Mouse (Mus musculus): Measurements from ENCODE around the gene Lbr.
"Not testable (repeated sequence)": the region's sequence is repeated elsewhere in the genome, so short reads cannot be mapped to it uniquely, and the experiment has no call there.

The Lbr gene

DNA sequence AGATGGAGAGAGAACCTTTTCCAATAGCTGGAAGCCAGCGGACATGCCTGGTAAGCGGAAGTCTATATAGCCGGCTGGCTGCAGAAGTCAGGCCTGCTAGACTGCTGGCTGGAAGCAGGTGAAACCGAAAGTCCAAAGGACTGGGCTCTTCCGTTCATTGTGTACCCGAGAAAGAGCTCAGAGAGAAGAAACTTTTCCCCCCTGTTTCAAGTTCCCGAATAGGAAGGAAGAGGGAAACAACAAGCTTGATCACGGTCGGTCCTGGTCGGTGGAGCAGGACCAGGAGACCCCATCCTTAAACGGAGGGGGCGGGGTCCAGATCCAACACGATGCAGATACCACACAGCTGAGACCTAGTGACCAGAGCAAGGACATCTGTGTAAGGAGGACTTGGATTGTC lies 9.6 kb upstream of the Lbr start:
- DNase-seq (ENCODE audit: low spot score), result no peak

DNA sequence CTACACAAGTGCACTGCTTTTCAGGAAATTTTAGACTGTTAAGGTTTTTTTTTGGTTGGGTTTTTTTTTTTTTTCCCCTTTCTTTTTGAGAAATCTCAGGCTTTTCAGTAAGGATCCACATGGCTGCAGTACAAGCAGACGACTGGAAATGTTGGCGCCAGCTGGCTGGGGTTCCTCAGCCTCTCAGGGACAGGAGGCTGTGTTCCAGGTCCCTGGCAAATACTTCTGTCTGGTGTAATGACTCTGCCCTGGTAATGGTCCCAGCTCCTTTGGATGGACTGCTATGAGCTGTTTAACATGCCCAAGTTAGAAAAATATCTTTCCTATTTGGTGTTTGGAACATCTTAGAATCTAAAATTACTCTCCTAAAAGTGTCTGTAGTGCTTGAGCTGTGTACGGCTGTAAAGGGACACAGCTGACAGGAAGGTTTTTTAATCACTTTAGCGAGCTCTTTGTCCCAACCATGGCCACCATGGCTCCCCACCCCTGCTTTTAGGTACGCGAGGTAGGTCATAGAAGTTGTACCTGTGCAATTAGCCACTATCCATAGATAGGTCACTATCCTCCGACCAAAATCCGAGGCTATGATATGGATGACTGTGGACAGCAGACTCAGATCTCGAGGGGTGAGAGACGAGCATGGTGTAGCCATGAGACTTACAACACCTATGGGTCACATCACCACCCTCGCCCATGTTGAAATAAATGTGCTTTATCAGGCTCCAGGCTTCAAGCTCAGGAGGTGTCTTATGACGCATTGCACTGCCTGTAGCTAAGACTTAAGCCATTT lies 8.9 kb upstream of the Lbr start:
- DNase-seq (ENCODE audit: low spot score), result no peak

DNA sequence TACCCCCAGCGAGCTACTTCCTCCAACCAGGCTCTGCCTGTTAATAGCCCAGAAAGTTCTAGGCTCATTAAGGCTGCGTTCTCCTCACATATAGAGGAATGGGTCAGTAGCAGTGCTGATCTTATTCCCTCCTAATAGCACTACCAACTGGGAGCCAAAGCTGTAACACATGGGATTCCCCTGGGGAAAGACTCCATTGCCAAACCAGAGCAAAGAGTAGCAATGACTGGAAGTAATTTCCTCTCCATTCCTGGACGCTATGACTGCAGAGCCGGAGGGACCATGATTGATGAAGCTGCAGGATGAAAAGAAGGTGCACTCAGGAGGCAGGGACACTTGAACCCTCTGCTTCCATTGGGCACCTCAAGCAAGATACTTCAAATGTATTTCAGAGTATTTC lies 7.6 kb upstream of the Lbr start:
- DNase-seq (ENCODE audit: low spot score), result no peak

DNA sequence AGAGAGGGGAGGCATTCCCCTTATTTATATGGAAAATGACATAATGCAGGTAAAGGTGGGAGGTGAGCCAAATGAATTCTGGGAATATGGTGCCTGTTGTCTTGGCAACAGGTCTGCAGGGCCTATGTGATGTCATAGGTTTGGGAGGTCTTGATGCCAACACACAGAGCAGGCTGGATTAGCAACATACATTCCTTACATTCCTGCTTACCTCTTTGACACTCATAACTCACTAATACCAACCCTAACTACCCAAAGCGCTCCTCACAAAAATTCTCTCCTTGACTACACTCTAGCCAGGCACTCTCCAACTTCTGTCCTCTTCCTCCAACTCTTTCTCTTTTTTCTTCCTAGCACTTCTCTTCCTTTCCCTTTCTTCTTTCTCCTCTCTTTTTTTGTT lies 5.4 kb upstream of the Lbr start:
- no peak for DNase-seq (ENCODE audit: low spot score)

DNA sequence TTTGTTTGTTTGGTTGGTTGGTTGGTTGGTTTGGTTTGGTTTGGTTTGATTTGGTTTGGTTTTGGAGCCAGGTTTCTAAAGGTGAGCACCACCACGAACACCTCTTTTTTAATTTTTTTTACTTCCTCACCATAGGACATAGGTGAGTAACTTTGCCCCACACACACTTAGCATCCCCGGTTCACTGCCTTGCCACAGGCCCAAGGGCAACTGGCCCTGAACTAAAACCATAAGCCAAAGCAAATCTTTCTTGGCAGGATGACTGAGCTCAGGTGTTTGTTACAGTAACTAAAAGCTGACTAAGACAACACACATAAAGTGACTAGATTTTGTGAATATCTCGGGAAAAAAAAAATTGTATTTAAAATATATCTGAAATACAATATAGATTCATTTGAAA lies 4.5 kb upstream of the Lbr start:
- DNase-seq (ENCODE audit: low spot score), result no peak

DNA sequence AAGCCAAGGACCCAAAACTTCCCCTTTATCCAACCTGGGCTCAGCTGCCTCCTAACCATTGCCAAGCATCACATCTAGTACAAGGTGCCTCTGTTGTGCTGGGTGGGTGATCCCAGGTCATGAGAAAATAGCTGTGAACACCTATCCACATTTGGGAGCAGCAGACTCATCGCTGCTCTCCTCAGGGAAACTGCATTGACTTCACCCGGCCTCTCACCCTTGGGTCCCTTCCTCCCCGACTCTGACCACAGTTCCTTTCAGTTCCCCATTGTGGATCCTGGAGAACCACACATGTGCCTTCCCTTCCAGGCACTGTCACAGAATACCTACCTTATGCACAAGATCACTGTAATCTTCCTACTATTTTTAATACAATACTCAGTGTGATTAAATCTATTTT lies 2.9 kb upstream of the Lbr start:
- no peak for DNase-seq (ENCODE audit: low spot score)

DNA sequence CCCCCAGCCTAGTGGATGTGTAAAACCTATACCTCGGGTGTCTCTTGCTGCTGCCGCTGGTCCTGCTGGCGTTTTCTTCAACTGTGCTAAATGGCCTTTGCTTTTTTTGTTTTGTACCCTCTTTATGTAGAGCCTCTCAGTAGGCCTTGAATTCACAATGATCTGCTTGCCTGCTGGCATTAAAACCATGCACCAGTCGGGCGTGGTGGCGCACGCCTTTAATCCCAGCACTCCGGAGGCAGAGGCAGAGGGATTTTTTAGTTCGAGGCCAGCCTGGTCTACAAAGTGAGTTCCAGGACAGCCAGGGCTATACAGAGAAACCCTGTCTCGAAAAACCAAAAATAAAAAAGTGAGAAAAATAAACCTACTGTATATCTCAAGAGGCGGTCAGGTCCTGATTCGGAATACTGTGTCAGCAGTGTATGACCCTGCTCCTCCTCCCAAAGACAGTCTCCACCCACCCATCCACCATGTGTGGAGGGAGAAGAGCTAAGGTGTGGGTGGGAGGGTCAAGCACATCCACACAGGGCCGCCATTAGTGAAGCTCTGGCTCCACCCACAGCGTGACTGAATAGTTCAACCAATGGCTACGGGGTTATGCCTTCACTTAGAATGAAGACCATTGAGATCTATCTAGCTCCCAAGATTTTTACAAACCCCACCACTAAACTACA lies 2.2 kb upstream of the Lbr start:
- no peak for DNase-seq (ENCODE audit: low spot score)

DNA sequence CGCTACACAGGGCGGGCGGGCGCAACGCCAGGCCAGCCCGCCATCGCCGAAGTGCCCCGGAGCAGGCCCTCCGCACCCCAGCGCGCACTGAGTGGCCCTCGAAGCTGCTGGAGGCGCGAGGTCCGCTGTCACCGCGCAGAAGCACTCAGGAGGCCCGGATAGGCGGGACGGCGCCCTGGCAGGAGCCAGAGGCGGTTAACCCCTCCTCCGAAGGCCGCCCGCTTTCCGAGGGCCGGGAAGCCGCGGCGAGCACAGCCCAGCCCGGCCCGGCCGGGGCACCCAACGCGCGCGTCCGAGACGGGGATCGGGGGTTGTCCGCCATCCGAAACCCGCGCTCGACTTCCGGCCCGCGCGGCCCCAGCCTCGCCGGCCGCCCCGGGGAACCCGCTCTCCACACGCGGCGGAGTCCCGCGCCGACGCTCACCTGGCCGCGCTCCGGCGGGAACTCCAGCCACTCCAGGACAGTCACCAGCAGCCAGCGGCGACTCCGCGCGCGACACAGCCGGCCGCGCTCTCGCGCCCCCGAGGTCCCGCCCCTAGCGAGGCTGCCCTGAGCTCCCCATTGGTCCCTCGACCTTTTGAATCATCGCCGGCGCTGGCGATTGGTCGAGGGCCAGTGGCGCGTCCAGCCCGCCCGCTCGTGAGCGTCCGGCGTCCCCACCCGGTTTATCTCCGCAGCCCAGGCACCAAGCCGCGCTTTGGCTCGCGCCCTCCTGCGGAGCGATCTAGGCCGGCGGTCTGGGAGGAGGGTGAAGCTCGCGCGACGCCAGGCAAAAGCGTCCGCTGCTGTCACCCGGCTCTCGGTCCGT lies 778 bp downstream of the Lbr start:
- DNase-seq (ENCODE audit: low spot score), result peak; percentile 97

DNA sequence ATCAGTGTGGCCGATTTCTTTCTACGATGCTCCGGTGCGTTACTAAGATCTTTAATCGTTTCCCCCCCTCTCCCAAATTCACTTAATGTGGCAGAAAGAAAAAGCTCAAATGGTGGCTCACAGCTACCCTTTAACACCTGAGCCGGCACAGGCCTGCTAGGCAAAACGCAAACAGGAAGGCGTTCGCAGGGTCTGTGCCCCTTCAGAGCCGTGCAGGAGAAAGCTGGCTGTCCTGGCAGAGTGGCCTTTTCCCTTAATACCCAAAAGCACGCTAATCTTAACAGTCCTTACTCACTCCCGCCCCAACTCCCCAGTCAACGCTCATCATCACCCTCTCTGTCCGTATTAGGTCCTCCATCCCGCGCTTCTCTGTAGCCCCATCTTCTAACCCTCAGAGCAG lies 1.4 kb downstream of the Lbr start:
- no peak for DNase-seq (ENCODE audit: low spot score)

DNA sequence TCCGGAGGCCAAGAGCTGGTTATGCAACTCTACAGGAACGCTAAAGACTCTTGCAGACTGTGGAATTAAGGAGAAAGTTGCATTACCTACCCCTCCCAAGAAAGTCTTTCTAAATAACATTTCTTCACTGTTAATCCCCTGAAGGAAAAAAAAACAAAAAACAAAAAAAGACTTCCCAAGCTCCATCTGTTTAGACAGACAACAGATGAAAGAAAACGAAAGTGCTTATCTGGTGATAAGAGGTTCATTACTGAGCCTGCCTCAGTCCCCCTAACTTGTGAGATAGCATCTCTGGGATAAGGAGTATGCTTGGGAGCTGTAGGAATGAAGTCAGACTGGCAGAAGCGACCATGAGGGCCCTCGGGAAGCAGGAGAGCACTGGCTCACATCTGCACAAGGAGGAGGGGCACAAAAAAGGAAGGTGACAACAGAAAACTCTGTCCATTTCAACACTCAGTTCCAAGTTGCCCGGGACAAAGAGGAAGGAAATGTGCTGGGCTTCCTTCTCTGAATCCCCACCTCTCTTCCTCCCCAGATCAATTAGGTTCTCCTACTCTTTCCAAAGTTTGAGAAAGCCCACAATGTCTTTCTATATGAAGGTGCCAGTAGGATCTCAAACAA lies 3.0 kb downstream of the Lbr start:
- no peak for DNase-seq (ENCODE audit: low spot score)

DNA sequence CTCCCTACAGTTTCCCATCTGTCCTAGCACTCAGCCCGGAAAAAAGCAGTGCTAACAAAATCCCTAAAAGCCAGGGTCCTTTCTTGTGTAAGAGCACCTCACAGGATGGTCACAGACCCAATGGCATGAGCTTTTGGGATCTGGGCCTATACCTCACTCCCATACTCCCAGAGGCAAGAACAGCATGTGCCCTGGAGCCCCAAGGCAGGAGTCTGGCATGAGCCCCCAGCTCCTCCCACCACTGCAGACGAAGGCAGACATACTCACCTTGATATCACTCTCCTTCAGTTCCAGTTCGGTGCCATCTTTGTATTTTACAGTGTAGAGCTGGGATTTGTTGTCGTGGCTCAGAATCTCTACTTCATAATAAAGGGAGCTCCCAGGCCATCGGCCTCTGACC lies 4.7 kb downstream of the Lbr start:
- no peak for DNase-seq (ENCODE audit: low spot score)

DNA sequence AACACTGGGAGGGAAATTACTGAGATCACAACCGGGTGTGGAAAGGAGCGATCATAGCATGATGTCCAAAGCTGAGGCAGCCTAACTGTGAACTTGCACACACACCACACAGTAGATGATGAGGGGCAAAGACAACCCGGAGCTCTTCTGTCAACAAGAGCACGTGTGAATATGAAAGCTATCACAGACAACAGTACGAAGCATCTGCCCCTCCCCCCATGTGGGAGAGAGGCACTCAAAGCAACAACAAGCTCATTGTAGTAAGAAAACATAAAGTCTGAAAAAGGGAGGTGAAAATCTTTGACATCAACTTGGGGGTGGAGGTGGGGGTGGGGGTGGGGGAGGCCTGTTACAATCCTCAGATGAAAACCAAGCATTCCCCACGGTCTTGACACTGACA lies 9.7 kb downstream of the Lbr start:
- no peak for DNase-seq (ENCODE audit: low spot score)

DNA sequence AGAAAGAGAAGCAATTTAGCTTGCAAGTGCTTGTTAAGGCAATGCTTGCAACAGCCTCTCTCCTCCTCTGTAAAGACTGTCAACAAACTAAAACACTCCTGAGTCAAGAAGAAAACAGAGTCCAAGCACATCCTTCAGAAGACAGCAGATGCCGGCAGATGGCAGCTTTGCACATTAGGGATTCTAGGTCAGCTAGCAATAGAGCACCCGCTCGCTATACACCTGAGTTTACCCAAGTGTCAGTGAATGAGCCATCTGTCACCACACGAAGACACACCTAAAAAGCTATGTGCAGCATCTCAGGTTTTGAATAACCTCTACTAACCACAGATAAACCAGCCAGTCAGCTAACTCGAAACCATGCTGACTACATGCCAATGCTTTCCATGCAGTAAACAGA lies 10.1 kb downstream of the Lbr start:
- no peak for DNase-seq (ENCODE audit: low spot score)

DNA sequence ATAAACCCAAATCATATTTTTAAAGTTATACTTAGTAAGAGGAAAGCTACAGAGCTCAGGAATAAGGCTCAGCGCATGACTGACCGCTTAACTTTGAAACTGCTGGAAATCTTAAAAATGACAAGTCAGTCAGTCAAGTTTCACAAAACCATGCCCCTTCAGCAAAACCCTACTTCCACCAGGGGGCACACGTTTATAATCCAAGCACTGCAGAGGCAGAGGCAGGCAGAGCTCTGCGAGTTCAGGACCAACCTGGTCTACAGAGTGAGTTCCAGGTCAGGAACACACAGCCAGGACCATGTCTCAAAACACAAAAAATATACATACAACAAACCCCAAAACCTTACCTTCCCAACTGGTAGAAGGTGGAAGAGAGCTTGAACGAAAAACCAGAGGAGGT lies 14.5 kb downstream of the Lbr start:
- DNase-seq (ENCODE audit: low spot score), result no peak

DNA sequence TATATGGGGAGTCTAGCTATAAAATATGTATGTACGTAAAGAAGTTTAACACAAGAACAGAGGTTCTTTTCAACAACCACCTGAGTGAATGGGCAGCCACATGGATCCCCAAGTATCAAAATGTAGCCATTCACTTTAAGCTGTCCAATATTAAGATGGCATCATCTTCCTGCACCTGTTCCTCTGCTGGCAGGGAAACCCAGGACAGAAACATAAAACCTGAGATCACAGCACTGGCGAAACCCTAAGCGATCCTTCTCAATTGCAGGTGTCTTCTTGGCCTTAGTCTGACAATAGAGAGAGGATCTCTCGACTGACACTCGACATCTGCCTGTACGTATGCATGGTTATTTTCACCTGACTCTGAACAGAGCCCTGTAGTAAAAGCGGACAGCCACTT lies 16.1 kb downstream of the Lbr start:
- DNase-seq (ENCODE audit: low spot score), result no peak

DNA sequence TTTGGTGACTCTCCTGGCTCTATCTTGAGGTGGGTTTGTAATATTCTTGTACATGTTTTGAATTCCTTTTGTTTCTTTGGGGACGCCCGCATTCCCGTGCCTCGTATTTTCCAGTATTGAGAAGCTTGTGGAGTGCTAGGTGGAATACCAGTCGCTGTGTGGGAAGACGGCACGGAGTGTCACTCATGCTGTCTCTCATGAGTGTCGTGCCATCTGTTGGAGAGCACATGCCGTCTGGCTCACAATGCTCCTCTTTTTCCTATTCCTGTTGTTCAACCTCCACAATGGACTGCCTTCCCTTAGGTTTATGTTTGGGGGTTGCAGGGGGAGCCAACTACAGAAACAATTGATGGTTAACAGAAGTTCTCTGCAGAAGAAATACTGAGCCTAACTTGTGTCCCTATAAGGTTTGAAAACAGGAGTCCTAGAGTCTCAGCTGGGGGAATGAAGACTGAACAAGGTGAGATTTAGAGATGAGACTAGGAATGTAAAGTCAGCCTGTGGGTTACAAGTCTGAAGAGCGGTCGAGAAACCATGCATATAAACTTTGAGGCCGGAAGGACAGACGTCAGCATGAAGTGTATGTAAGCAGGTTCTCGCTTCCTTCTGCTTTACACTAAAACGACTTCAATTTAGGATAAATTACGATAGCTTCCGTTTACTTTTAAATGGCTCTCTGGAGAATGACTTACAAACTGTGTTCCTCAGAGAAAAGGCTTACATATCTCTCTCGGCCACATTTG lies 31.2 kb downstream of the Lbr start:
- DNase-seq (ENCODE audit: low spot score), result no peak

DNA sequence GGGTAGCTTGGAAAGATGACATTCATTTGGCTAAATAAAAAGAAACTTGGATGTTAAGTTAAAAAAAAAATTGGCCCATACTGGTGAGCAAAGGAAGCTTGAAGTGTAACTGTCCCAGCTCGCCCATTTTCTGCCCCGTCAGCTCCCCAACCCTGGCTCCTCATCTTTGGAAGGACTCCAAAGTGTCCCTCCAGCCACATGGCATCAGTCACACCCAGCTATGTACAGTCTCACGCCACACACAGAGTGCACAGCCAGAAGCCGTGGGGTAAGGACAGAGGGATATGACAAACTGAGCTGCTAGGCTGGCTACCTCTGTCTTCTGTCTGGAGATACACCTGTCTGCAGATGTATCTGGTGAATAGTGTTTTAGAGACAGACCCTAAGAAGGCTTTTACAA lies 42.2 kb downstream of the Lbr start:
- DNase-seq (ENCODE audit: low spot score), result no peak

DNA sequence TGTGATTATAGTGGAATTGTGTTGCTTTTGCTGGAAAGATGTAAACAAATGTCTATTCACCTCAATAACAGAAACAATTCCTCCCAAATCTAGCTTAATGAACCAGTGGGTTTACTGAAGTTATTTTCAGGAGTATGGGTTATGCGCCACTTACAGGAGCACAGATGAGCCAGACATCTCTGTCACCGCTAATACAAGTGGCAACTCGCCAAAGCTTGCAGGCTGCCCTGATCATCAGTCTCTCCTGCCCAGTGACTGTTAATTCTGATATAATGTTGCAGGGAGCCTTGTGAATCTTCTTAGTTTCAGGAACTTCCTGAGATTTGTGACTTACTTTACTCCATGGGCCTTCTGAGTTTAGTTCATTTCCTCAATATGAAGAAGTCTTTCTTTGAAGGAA lies 42.9 kb downstream of the Lbr start:
- no peak for DNase-seq (ENCODE audit: low spot score)

DNA sequence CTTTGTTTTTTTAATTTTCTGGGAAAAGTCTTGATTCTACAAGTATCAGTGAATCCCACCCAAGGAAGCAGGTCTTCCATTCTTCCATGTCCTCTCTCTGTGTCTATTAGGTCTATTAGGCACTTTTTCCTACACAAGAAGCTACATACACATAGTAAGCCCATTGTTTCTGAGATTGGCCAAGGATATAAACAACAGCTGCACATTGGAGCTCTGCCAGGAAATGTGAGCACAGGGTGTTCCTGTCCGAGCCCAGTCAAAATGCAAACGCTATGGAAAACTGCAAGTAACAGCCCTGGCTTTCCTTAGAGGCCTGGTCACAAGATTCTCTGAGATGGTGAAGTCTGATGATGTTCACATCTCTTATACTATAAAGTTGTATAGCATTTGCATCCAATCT lies 49.3 kb downstream of the Lbr start:
- no peak for DNase-seq (ENCODE audit: low spot score)

DNA sequence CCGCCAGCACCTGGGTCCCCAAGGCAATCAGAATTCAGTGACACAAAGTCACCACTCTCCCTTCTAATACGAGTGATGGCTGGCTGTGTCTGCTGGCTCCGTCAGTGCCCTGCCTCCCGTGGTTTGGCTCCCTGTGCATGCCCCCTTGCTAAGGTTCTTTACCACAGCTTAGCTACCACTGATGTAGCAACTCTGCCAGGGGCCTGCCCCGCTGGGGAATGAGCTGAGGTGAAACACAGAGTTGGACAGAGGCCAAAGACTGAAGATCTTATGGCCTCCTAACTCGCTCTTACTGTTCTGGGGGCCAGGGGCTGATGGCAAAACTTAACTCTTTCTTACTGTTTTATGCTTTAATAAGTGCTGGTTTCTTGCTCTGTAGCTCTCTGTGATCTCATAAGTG lies 52.9 kb downstream of the Lbr start:
- no peak for DNase-seq (ENCODE audit: low spot score)

DNA sequence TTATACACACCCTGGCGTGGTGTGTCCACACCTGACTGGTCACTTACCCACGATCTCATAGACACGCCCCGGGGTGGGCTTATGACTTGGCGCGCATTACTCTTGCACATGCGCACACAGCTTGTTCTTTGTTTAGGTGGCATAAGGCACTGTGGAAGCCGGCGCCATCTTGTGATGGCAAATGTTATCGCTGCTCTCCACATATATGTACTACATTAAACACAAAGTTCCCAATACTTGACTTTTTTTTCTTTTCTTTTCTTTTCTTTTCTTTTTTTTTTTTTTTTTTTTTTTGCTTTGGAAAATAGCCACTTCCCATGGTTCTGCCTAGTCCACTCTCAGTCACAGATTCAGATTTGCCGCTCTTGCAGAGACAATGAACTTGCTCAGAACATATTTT lies 60.2 kb downstream of the Lbr start:
- not testable (repeated sequence) for DNase-seq (ENCODE audit: low spot score)

DNA sequence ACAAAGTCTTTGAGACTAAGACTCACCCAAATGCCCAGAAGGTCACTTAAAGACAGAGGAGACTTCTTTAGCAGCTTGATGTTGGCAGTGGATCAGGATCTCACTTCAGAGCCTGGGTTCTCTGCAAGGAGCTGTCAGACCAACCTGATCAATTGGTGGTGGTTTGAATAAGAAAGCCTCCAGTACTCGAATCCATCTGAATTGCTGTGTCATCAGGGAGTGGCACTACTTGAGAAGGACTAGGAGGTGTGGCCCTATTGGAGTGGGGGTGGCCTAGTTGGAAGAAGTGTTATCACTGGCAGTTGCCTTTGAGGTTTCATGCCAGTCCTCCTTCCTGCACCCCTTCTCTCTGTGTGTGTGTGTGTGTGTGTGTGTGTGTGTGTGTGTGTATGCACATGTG lies 66.3 kb downstream of the Lbr start:
- DNase-seq (ENCODE audit: low spot score), result no peak
